Mouse (Mus musculus): ENCODE measurements around the gene Kctd13.

The Kctd13 gene

GRCm38 (mm10) chr7:126984667-126985444, 56.2 kb downstream of the Kctd13 start:
- no peak for DNase-seq

GRCm38 (mm10) chr7:126986319-126986718, 57.6 kb downstream of the Kctd13 start:
- DNase-seq, result peak; percentile 62

DNA sequence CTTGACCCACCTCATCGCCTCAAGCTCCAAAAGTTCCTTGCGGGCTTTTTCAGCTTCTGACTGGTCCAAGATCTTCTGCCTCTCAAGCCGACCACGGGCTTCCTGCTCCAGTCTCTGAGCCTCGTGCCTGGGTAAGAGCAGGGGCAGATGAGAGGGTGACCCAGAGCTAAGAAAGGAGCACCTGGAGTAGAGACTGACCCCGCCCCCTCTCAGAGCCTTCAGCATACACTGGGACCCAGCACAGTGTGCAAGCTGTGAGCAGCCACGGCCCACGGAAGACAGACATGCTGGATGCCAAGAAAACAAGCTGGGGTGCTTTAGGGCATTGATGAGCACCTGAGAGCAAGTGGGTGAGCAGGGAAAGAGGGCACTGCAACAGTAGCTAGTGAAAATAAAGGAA, 60.1 kb downstream of the Kctd13 start:
- no peak for DNase-seq

All from lung, postnatal 36 days (tissue).